14 mouse cellular contexts compared by ENCODE assay signal in the genomic region with DNA sequence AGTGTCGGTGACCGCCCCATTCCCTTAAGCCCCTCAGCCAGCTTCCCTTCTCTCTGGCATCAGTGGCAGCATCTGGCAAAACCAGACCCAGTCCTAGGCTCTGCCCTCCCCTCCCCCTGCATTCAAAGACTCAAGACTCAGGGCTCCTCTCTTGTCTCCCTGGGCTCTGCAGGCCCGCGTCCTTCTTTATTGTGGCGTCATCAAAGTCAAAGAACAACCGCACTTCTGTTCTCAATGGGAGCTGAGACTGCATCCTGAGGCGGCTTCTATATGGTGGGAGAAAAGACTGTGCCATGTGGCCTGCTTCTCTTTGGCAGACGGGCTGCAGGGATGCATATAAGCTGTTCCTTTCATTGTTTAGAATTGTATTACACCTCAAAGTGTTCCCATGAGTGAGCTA.
DNase-seq lines count a peak whose midpoint lies in the region; ATAC-seq and TF ChIP-seq lines count a peak whose summit lies in the region.
"Had no signal": no experiment of that assay in that cellular context is flagged by ENCODE, and none has a peak within 500 bp of the region (broad histone marks: within the 10 kb centered on the region; RNA-seq: fewer than 3 reads in every experiment).

No protein-coding gene starts in this region.

- 49% methylated on average over 8 of the region's 8 CpGs for WGBS in stomach, embryonic 16.5 days
- 49% methylated on average over 8 of the region's 8 CpGs for WGBS in stomach, postnatal 0 days
- 23% methylated on average over 8 of the region's 8 CpGs for WGBS in hindbrain, embryonic 16.5 days
- 17% methylated on average over 8 of the region's 8 CpGs for WGBS in neural tube, embryonic 13.5 days

- no peak for ATAC-seq in CD4-positive, CD25-positive, alpha-beta regulatory T cell, adult 4 months
- ATAC-seq in stomach, embryonic 16.5 days (ENCODE audit: insufficient read depth, low FRiP score) = peak; percentile 33; the same call in 1 of the 2 replicates
- no peak for ATAC-seq in stomach, postnatal 0 days (ENCODE audit: low FRiP score, low TSS enrichment)
- ATAC-seq in hindbrain, embryonic 16.5 days = peak; percentile 45; the same call in 1 of the 2 replicates
- ATAC-seq in neural tube, embryonic 13.5 days (ENCODE audit: low read depth) = peak; percentile 46; the same call in 1 of the 2 replicates
- ATAC-seq: inflammation-experienced regulatory T-cells, adult 6 months had no signal

- TF ChIP-seq CTCF in stomach, postnatal 0 days (IDR thresholded peaks at IDR 0.05; ENCODE audit: low read depth) = no peak

- DNase-seq in CD4-positive, CD25-positive, alpha-beta regulatory T cell, adult 2 months (ENCODE audit: low read depth, low spot score) = peak; percentile 23
- DNase-seq in stomach, postnatal 0 days (ENCODE audit: low spot score) = no peak
- DNase-seq in yolk sac, embryonic 10.5 days (ENCODE audit: low spot score) = no peak
- no peak for DNase-seq in adrenal gland, adult (ENCODE audit: inconsistent age in 2 of 2, low spot score in 1 of 2)
- DNase-seq: adrenal gland, adult 8-10 months; cerebellum, adult 11 months; kidney, postnatal 25 days; lung, postnatal 14 days had no signal

- H3K9ac ChIP-seq in stomach, embryonic 16.5 days (ENCODE audit: low read length) = no peak overlapping the region
- H3K9ac ChIP-seq in stomach, postnatal 0 days (ENCODE audit: low read length) = no peak overlapping the region
- no peak overlapping the region for H3K9ac ChIP-seq in hindbrain, embryonic 16.5 days (ENCODE audit: low read depth, low read length)
- peak overlapping the region; percentile 38; the same call in 1 of the 2 replicates for H3K9ac ChIP-seq in neural tube, embryonic 13.5 days
- H3K9ac ChIP-seq: limb, embryonic 13.5 days had no signal

- no peaks in the 10 kb centered on the region for H3K9me3 ChIP-seq in stomach, embryonic 16.5 days (replicated peaks; ENCODE audit: control insufficient read depth, low read length)
- H3K9me3 ChIP-seq in stomach, postnatal 0 days (ENCODE audit: control insufficient read depth, low read length) = no peaks in the 10 kb centered on the region
- no peaks in the 10 kb centered on the region for H3K9me3 ChIP-seq in hindbrain, embryonic 16.5 days (ENCODE audit: control insufficient read depth, low read length)
- no peaks in the 10 kb centered on the region for H3K9me3 ChIP-seq in neural tube, embryonic 13.5 days
- H3K9me3 ChIP-seq: limb, embryonic 13.5 days had no signal

- H3K4me3 ChIP-seq in stomach, embryonic 16.5 days (replicated peaks; ENCODE audit: low read length) = no peak overlapping the region
- no peak overlapping the region for H3K4me3 ChIP-seq in stomach, postnatal 0 days (ENCODE audit: low read depth, low read length)
- no peak overlapping the region for H3K4me3 ChIP-seq in hindbrain, embryonic 16.5 days (ENCODE audit: low read length)
- no peak overlapping the region for H3K4me3 ChIP-seq in neural tube, embryonic 13.5 days
- H3K4me3 ChIP-seq: limb, embryonic 13.5 days had no signal

- no peaks in the 10 kb centered on the region for H3K27me3 ChIP-seq in stomach, embryonic 16.5 days (ENCODE audit: control insufficient read depth, insufficient read depth, low read length)
- no peaks in the 10 kb centered on the region for H3K27me3 ChIP-seq in stomach, postnatal 0 days (ENCODE audit: control insufficient read depth, insufficient read depth, low read length)
- no peaks in the 10 kb centered on the region for H3K27me3 ChIP-seq in hindbrain, embryonic 16.5 days (replicated peaks; ENCODE audit: control insufficient read depth, insufficient read depth, low read length)
- no peaks in the 10 kb centered on the region for H3K27me3 ChIP-seq in neural tube, embryonic 13.5 days
- H3K27me3 ChIP-seq: limb, embryonic 13.5 days had no signal

- H3K36me3 ChIP-seq in stomach, embryonic 16.5 days (ENCODE audit: control insufficient read depth, insufficient read depth, low read length) = no peaks in the 10 kb centered on the region
- no peaks in the 10 kb centered on the region for H3K36me3 ChIP-seq in stomach, postnatal 0 days (ENCODE audit: control insufficient read depth, insufficient read depth, low read length)
- H3K36me3 ChIP-seq in hindbrain, embryonic 16.5 days (ENCODE audit: control insufficient read depth, insufficient read depth, low read length) = no peaks in the 10 kb centered on the region
- H3K36me3 ChIP-seq in neural tube, embryonic 13.5 days = no peaks in the 10 kb centered on the region
- H3K36me3 ChIP-seq: limb, embryonic 13.5 days had no signal

- TF ChIP-seq EP300 in stomach, postnatal 0 days (optimal IDR thresholded peaks at IDR 0.05) = no peak

- no peak overlapping the region for H3K4me2 ChIP-seq in stomach, embryonic 16.5 days (ENCODE audit: low read depth, low read length)
- no peak overlapping the region for H3K4me2 ChIP-seq in stomach, postnatal 0 days (replicated peaks; ENCODE audit: low read depth)
- no peak overlapping the region for H3K4me2 ChIP-seq in hindbrain, embryonic 16.5 days (ENCODE audit: low read length)
- no peak overlapping the region for H3K4me2 ChIP-seq in neural tube, embryonic 13.5 days
- H3K4me2 ChIP-seq: limb, embryonic 13.5 days had no signal

- no peak overlapping the region; the same call in 1 of the 2 replicates for H3K27ac ChIP-seq in stomach, embryonic 16.5 days (ENCODE audit: low read length)
- no peak overlapping the region for H3K27ac ChIP-seq in stomach, postnatal 0 days (replicated peaks)
- peak overlapping the region; percentile 26; the same call in 1 of the 2 replicates for H3K27ac ChIP-seq in hindbrain, embryonic 16.5 days (ENCODE audit: low read depth, low read length)
- H3K27ac ChIP-seq in neural tube, embryonic 13.5 days (replicated peaks) = peak overlapping the region; percentile 69

- H3K4me1 ChIP-seq in stomach, embryonic 16.5 days (ENCODE audit: control insufficient read depth, insufficient read depth, low read length) = no peaks in the 10 kb centered on the region
- no peaks in the 10 kb centered on the region for H3K4me1 ChIP-seq in stomach, postnatal 0 days (replicated peaks; ENCODE audit: control insufficient read depth, insufficient read depth)
- H3K4me1 ChIP-seq in hindbrain, embryonic 16.5 days (ENCODE audit: control insufficient read depth, insufficient read depth, low read depth, low read length) = no peaks in the 10 kb centered on the region; the same call in none of the 2 replicates
- peaks cover 22% of the 10 kb centered on the region for H3K4me1 ChIP-seq in neural tube, embryonic 13.5 days (replicated peaks)

Comparison
In these comparisons a context has a peak if more than half of its experiments do, and no peak if none do; other contexts are left out.
1. ATAC-seq: peak in stomach, embryonic 16.5 days (single experiment), hindbrain, embryonic 16.5 days (single experiment) and neural tube, embryonic 13.5 days (single experiment); none in CD4-positive, CD25-positive, alpha-beta regulatory T cell, adult 4 months (single experiment) and stomach, postnatal 0 days (single experiment).
2. H3K27ac ChIP-seq: peak in hindbrain, embryonic 16.5 days (single experiment) and neural tube, embryonic 13.5 days (single experiment); none in stomach, embryonic 16.5 days (single experiment) and stomach, postnatal 0 days (single experiment).